Mouse (Mus musculus): ENCODE measurements at regions not wholly inside any gene's neighbourhood (a gene's known extent, or its start where the extent isn't known, plus 50 kb on each side); places are given as distances from the start of the nearest gene placed in this dataset.

- DNase-seq (ENCODE audit: low spot score in 2 of 2), result no peak
These were observed 67.8 kb downstream of the Nkx6-1 start for GRCm38 (mm10) chr5:101596996-101597395.

DNA sequence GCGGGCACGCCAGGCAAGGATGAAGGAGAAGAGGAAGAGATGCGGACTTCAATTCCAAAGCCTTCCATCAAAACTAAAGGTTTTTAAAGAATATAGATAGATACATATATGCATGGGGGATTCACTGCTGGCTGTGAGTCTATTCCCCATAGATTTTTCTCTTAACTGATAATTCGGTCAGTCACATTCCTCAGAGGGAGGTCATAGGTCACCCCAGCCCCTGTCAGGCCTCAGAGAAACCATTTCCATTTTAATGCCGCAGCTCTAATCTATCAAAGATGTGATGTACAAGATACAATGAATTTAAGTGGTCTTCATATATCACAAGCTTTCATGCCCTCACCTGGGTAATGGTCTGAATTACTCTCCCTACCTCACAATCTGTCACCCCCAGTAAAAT lies 73.6 kb downstream of the Nkx6-1 start:
- no peak for DNase-seq (ENCODE audit: low spot score in 2 of 2)

- no peak for DNase-seq (ENCODE audit: low spot score in 2 of 2)
These were observed 74.3 kb downstream of the Nkx6-1 start for GRCm38 (mm10) chr5:101590341-101591124.

- DNase-seq (ENCODE audit: low spot score in 2 of 2), result no peak
These were observed 91.8 kb downstream of the Nkx6-1 start for GRCm38 (mm10) chr5:101572966-101573365.

GRCm38 (mm10) chr5:101565770-101566169 lies 99.0 kb downstream of the Nkx6-1 start:
- DNase-seq (ENCODE audit: low spot score in 2 of 2), result no peak

DNA sequence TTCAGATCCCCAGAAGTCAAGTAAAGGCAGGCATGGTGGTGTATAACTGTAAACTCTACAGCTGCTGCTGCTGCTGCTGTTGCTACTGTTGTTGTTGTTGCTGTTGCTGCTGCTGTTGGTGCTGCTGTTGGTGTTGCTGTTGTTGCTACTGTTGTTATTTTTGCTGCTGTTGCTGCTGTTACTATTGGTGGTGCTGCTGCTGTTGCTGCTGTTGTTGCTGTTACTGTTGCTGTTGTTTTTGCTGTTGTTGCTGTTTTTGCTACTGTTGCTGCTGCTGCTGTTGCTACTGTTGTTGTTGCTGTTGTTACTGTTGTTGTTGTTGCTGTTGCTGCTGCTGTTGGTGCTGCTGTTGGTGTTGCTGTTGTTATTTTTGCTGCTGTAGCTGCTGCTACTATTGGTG lies 104.4 kb downstream of the Nkx6-1 start:
- no peak for DNase-seq (ENCODE audit: low spot score in 2 of 2)

- no peak for DNase-seq (ENCODE audit: low spot score in 2 of 2)
These were observed 106.4 kb downstream of the Nkx6-1 start for GRCm38 (mm10) chr5:101558279-101558987.

DNA sequence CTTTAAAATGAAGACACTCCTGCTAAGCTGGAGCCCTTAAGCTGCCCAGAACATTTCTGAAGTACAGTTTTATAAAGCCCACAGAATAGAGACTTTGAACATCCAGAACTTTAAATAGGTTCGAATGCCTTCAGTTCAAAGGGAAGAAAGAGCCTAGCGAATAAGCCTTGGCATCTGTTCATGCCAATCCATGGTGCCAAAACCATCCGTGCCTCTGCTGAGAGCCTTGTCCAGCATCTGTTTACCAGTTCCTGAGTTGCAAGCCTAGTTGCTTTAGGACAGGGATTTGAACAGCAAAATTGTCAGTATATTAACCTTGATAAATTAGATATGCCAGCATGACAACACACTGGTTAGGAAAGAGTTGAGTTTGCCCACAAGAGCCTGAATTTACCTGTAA lies 107.6 kb downstream of the Nkx6-1 start:
- DNase-seq (ENCODE audit: low spot score in 2 of 2), result no peak

- DNase-seq (ENCODE audit: low spot score in 2 of 2), result no peak
These were observed 121.5 kb downstream of the Nkx6-1 start for GRCm38 (mm10) chr5:101543326-101543725.

- no peak for DNase-seq (ENCODE audit: low spot score in 2 of 2)
These were observed 125.0 kb downstream of the Nkx6-1 start for GRCm38 (mm10) chr5:101539818-101540217.

GRCm38 (mm10) chr5:101539254-101539549 lies 125.6 kb downstream of the Nkx6-1 start:
- no peak for DNase-seq (ENCODE audit: low spot score in 2 of 2)

- no peak for DNase-seq (ENCODE audit: low spot score in 2 of 2)
These were observed 126.2 kb downstream of the Nkx6-1 start for GRCm38 (mm10) chr5:101538410-101539253.

DNA sequence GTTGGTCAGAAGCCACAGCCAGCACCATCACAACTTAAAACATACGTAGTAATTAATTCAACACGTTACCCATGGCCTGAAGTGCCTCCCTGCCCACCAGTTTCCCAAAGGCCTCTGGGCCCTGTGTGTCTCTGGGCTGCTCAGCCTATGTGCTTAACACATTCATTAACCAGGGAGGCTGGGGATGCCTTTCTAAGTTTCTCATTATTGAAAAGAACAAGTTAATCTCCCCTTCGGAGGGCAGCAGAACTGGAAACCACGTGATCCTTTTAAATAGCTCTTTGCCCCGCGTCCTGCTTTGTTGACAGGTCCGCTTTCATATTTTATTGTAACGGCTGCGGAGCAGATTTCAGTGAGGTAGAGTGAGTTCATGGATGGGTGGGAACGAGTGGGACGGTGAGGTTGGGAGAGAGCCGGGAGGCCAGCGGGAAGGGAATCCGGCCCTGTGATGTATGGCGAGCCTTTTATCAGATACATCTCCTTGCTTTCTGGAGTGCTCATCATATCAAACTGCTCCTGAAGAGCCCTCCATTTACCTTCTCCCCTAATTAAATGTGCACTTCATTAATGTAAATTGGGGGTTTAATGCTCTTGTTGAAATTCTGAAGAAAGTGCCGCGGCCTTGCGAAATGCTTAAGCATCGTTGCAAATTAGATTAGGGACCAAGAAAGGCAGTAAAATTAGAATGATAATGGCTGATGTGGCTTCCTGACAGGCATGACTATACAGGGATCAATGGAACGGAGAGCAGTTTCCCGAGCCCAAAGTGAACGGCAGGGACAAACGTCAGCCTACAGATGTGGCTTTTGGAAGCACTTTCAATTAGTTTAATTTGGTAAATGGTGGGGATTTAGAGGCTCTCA lies 127.0 kb downstream of the Nkx6-1 start:
- DNase-seq (ENCODE audit: low spot score in 2 of 2), result no peak

DNA sequence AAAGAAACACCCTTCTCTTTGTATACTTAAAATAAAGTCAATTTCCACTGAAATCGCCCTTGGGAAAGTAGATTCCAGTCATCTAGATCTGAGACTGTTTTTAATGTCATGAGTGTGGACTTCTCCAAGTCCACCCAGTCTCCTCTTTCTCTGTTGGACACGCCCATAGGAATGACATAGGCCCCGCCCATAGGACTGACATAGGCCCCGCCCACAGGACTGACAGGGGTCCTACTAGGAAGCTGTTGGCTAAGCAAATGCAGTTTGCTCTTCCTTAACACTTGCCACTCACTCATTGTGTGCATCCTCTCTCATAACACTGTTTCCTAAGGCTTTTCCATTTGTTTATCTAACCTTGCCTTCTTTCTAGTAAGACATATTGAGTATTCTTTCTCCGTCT lies 129.3 kb downstream of the Nkx6-1 start:
- DNase-seq (ENCODE audit: low spot score in 2 of 2), result no peak

DNA sequence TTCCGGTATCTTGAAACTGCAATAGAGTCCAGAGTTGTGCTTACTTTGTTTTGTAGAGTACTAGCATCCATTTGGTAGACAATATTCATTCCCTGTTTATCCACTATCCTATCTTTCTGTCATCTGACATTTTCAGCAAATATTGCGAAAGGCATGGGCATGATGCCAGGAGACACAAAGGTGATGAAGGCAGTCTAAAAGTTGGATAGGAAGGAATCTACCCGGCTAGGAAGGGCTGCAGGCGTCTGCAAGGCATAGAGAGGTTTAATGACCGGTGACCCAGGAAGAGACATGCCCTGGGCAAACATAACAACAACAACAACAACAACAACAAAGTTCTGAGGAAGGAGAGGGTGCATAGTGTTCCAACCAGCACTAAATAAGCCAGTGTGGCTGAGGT lies 139.4 kb downstream of the Nkx6-1 start:
- no peak for DNase-seq (ENCODE audit: low spot score in 2 of 2)

- DNase-seq (ENCODE audit: low spot score in 2 of 2), result no peak
These were observed 140.1 kb downstream of the Nkx6-1 start for GRCm38 (mm10) chr5:101524670-101525069.

GRCm38 (mm10) chr5:101523902-101524301 lies 140.9 kb downstream of the Nkx6-1 start:
- DNase-seq (ENCODE audit: low spot score in 2 of 2), result no peak

GRCm38 (mm10) chr5:101523490-101523889 lies 141.3 kb downstream of the Nkx6-1 start:
- DNase-seq (ENCODE audit: low spot score in 2 of 2), result no peak

DNA sequence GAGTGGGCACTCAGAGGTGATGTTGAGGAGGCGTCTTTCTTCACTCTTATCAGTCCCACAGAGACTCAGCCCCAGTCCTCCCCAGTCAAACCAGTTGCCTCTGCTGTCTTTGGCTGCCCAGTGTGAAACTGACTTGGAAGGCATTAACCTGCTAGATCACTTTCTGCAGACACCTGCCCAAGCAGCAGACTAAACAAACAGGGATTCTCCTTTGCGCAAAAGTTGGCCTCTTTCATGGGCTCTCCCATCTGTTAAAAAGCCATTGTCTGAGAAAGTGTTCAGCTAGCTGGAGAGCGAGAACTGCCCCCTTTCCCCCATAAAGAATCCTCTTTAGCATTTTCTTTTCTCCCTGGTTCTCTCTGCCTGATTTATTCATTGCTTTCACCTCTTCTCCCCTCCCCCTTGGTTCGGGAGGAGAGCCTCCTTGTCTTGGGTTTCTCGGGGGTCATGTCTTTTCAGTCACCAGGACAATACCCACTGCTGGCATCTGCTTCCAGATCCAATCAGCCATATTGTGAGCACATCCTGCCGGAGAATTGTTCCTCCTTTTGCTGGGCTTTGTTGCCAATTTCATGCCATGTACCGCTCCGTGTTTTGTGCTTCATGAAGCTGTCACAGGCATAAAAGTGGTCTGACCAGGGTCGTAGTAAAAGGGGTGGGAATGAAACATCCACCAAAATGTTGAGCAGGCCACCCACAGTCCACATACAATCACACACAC lies 143.7 kb downstream of the Nkx6-1 start:
- DNase-seq (ENCODE audit: low spot score in 2 of 2), result no peak

DNA sequence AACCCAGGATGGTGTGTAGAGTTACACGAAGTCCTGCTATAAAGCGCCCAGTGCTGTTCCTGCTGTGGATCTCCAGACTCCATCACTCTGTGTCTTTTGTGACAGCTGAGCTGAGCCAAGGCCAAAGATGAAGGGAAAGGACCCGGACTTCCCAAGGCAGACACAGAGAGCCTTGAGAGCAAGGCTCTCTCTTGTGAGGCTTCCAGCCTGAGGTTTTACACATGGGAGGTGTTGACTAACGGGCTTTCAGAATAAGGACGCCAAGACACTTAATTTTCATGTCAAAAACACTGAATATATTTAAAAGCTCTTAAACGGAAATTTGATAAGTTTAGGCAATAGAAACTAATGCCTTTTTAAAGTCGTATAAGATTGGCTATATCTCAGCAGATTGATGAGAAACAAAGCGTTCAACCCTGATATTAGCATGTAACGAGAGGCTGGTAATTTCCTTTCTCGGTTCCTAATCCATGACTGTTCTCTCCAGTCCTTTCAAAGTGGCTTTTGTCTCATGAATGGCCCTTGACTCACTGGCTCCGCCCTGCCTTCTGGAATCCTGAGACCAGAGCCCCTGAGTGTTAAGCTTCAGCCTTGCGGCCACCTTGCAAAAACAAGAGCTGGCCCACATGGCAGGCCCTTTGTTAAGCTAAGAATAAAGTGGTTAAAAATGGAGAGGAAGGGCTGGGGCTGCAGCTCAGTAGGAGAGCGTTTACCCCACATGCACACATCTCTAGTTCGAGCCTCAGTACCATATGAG lies 145.8 kb downstream of the Nkx6-1 start:
- no peak for DNase-seq (ENCODE audit: low spot score in 2 of 2)

All from gastrocnemius, adult 8-10 months (tissue).